Mouse (Mus musculus) CH12.LX (cell line): ENCODE measurements around the gene C3. TPM values are rescaled to one million over a fixed set of nuclear protein-coding genes. Genes with fewer than 3 reads are reported as not detected.

Experiments
- DNase-seq: peaks from one replicate; pipeline ENCODE4 v3.0.0-alpha.2; 2013; ENCODE audit errors: extremely low read depth
- H3K27ac ChIP-seq: 2 replicates; pipeline ENCODE4 v1.5.1; 2012; ENCODE audit warnings: low read depth, mild to moderate bottlenecking, control low read depth, moderate library complexity; ENCODE audit not compliant: insufficient read depth
- H3K27me3 ChIP-seq: replicated peaks from 2 replicates; pipeline ENCODE3; 2012; ENCODE audit warnings: inconsistent platforms
- H3K36me3 ChIP-seq, 2 experiments: replicated peaks in 1 of 2; 2 replicates each; pipeline versions ENCODE3 to v1.6.1; 2012; ENCODE audit warnings: inconsistent platforms in 1 of 2, low read length in 1 of 2, mild to moderate bottlenecking in 1 of 2, mixed read lengths in 1 of 2, moderate library complexity in 1 of 2; ENCODE audit not compliant: control insufficient read depth in 1 of 2, insufficient read depth in 1 of 2
- H3K4me1 ChIP-seq, 2 experiments: 2 replicates each; pipeline ENCODE4 v1.6.1; 2012; ENCODE audit warnings: inconsistent platforms in 1 of 2, moderate library complexity in 1 of 2; ENCODE audit not compliant: insufficient read depth in 2 of 2, control insufficient read depth in 1 of 2
- H3K4me2 ChIP-seq: 2 replicates; pipeline ENCODE4 v1.6.1; 2012; ENCODE audit warnings: low read depth, mild to moderate bottlenecking, control low read depth; ENCODE audit not compliant: poor library complexity, insufficient read depth, severe bottlenecking
- H3K4me3 ChIP-seq, 3 experiments: fragments of 150-350 bp in 1 of 3; sonication (generic) in 1 of 3; replicated peaks in 1 of 3; 2 replicates each; pipeline versions ENCODE3 to v1.5.1; 2011 to 2012; ENCODE audit warnings: low read depth in 2 of 3, low read length in 2 of 3, mild to moderate bottlenecking in 2 of 3, moderate library complexity in 2 of 3, control low read depth in 1 of 3, improper control_type of control experiment in 1 of 3, inconsistent platforms in 1 of 3, mixed read lengths in 1 of 3; ENCODE audit not compliant: poor library complexity in 1 of 3
- H3K79me2 ChIP-seq: replicated peaks from 2 replicates; pipeline ENCODE4 v1.6.1; 2012; ENCODE audit warnings: mild to moderate bottlenecking, moderate library complexity; ENCODE audit not compliant: control insufficient read depth, poor library complexity, insufficient read depth, severe bottlenecking; ENCODE audit errors: extremely low read depth
- H3K9ac ChIP-seq: 2 replicates; pipeline ENCODE4 v1.6.1; 2012; ENCODE audit warnings: low read depth, mild to moderate bottlenecking, control low read depth, moderate library complexity; ENCODE audit not compliant: insufficient read depth
- H3K9me3 ChIP-seq: replicated peaks from 2 replicates; pipeline ENCODE3; 2012; ENCODE audit warnings: low read length, inconsistent platforms, mixed read lengths
- CHD1 ChIP-seq: IDR thresholded peaks from 2 replicates; pipeline ENCODE4 v1.6.1; 2012; ENCODE audit warnings: low read depth, low read length, improper control_type of control experiment, inconsistent platforms
- CTCF ChIP-seq, 2 experiments: IDR thresholded peaks in 1 of 2; conservative IDR thresholded peaks in 1 of 2; 2 replicates each; pipeline ENCODE4 v1.5.1; 2011 to 2012; ENCODE audit warnings: low read depth in 2 of 2, low read length in 2 of 2, improper control_type of control experiment in 1 of 2, inconsistent platforms in 1 of 2, mild to moderate bottlenecking in 1 of 2, moderate library complexity in 1 of 2
- EP300 ChIP-seq: IDR thresholded peaks from 2 replicates; pipeline ENCODE4 v1.6.1; 2011; ENCODE audit warnings: low read length, improper control_type of control experiment
- ETS1 ChIP-seq: conservative IDR thresholded peaks from 2 replicates; pipeline ENCODE4 v1.6.1; 2012; ENCODE audit warnings: low read depth, mild to moderate bottlenecking, inconsistent platforms, low read length, improper control_type of control experiment, moderate library complexity
- GABPA ChIP-seq: IDR thresholded peaks from 2 replicates; pipeline ENCODE4 v1.6.1; 2012; ENCODE audit warnings: low read depth, low read length, improper control_type of control experiment, inconsistent platforms; ENCODE audit not compliant: insufficient replicate concordance
- JUN ChIP-seq: IDR thresholded peaks from 2 replicates; pipeline ENCODE4 v1.6.1; 2011; ENCODE audit warnings: low read depth, mild to moderate bottlenecking, low read length, improper control_type of control experiment, moderate library complexity; ENCODE audit not compliant: insufficient read depth
- KAT2A ChIP-seq: IDR thresholded peaks from 2 replicates; pipeline ENCODE4 v1.6.1; 2012; ENCODE audit warnings: low read length, improper control_type of control experiment, inconsistent platforms; ENCODE audit not compliant: insufficient replicate concordance
- MAFK ChIP-seq: IDR thresholded peaks from 2 replicates; pipeline ENCODE4 v1.6.1; 2011; ENCODE audit warnings: low read length, improper control_type of control experiment; ENCODE audit not compliant: insufficient replicate concordance
- MAX ChIP-seq: IDR thresholded peaks from 2 replicates; pipeline ENCODE4 v1.6.1; 2011; ENCODE audit warnings: low read length, improper control_type of control experiment
- MAZ ChIP-seq: IDR thresholded peaks from 2 replicates; pipeline ENCODE4 v1.6.1; 2012; ENCODE audit warnings: low read depth, mild to moderate bottlenecking, inconsistent platforms, low read length, improper control_type of control experiment, moderate library complexity
- MEF2A ChIP-seq: IDR thresholded peaks from 2 replicates; pipeline ENCODE4 v1.6.1; 2014; ENCODE audit warnings: low read depth, mild to moderate bottlenecking, inconsistent platforms, low read length, improper control_type of control experiment, borderline replicate concordance
- MYC ChIP-seq: IDR thresholded peaks from 2 replicates; pipeline ENCODE4 v1.6.1; 2011; ENCODE audit warnings: low read depth, mild to moderate bottlenecking, improper control_type of control experiment, low read length
- NRF1 ChIP-seq: IDR thresholded peaks from 2 replicates; pipeline ENCODE4 v1.6.1; 2014; ENCODE audit warnings: low read depth, mild to moderate bottlenecking, inconsistent platforms, low read length, improper control_type of control experiment, moderate library complexity
- PAX5 ChIP-seq: IDR thresholded peaks from 2 replicates; pipeline ENCODE4 v1.6.1; 2012; ENCODE audit warnings: low read length, inconsistent platforms, mixed read lengths
- RAD21 ChIP-seq: IDR thresholded peaks from 2 replicates; pipeline ENCODE4 v1.6.1; 2011; ENCODE audit warnings: low read depth, mild to moderate bottlenecking, low read length, improper control_type of control experiment, moderate library complexity
- TCF12 ChIP-seq: IDR thresholded peaks from 2 replicates; pipeline ENCODE4 v1.6.1; 2014; ENCODE audit warnings: low read depth, mild to moderate bottlenecking, inconsistent platforms, low read length, improper control_type of control experiment
- UBTF ChIP-seq: IDR thresholded peaks from 2 replicates; pipeline ENCODE4 v1.6.1; 2012; ENCODE audit warnings: low read depth, mild to moderate bottlenecking, inconsistent platforms, low read length, improper control_type of control experiment, moderate library complexity
- USF1 ChIP-seq: IDR thresholded peaks from 2 replicates; pipeline ENCODE4 v1.6.1; 2014; ENCODE audit warnings: low read depth, mild to moderate bottlenecking, inconsistent platforms, low read length, improper control_type of control experiment
- ZKSCAN1 ChIP-seq: IDR thresholded peaks from 2 replicates; pipeline ENCODE4 v1.6.1; 2012; ENCODE audit warnings: low read depth, inconsistent platforms, low read length, improper control_type of control experiment, borderline replicate concordance
- ZMIZ1 ChIP-seq: IDR thresholded peaks from 2 replicates; pipeline ENCODE4 v1.6.1; 2012; ENCODE audit warnings: low read depth, mild to moderate bottlenecking, inconsistent platforms, low read length, improper control_type of control experiment
- ZNF384 ChIP-seq: IDR thresholded peaks from 2 replicates; pipeline ENCODE4 v1.6.1; 2012; ENCODE audit warnings: low read depth, low read length, improper control_type of control experiment, inconsistent platforms
- dilution Hi-C: fragments of 300-500 bp; cut with MboI; formaldehyde crosslinking; loops from 2 replicates; pipeline ENCODE4 v1.14.3; 2020; ENCODE audit warnings: low sequenced_read_pairs; ENCODE audit not compliant: extremely low pct_unique_long_range_greater_than_20kb, extremely low pct_ligation_motif_present
- in situ Hi-C: fragments of 300-500 bp; cut with MboI; formaldehyde crosslinking; loops from 3 replicates; pipeline ENCODE4 v1.14.3; 2019; ENCODE audit warnings: low sequenced_read_pairs, low pct_ligation_motif_present, low pct_unique_long_range_greater_than_20kb, mixed read lengths
- polyA plus RNA-seq: library from polyadenylated mRNA; unstranded; fragments of >175 nt; gene quantifications from 2 replicates; pipeline ENCODE4 v1.2.1, GENCODE M21; 2012; ENCODE audit warnings: low read depth; ENCODE audit not compliant: insufficient read length
- total RNA-seq, 2 experiments: library from RNA; depleted of rRNA; stranded (reverse); fragments of 300-350 nt in 1 of 2; fragments of >200 nt in 1 of 2; gene quantifications; 2 replicates each; pipeline ENCODE4 v1.2.3; 2012 to 2014

C3 gene
- total and polyA plus RNA-seq, 3 experiments, result 1.2 to 5.4 (median 3.9) TPM

- Histone ChIP-seq H3K79me2 (no peaks in the 10 kb centered on the region), H3K27me3 (peaks cover 3% of the 10 kb centered on the region), H3K9ac (no peak overlapping the region), H3K9me3 (no peaks in the 10 kb centered on the region), H3K4me3 (no peak overlapping the region), H3K27ac (no peak overlapping the region), H3K4me1 (peaks cover 11 to 32% of the 10 kb centered on the region in 2 experiments; a peak in 3 of 4 replicates), H3K36me3 (no peaks in the 10 kb centered on the region), H3K4me2 (no peak overlapping the region)
- dilution Hi-C loops (no loop called here), in situ Hi-C loops (no loop called here)
- TF ChIP-seq ZKSCAN1 (no peak), KAT2A (no peak), ZNF384 (no peak), USF1 (no peak), EP300 (no peak), MAFK (no peak), RAD21 (no peak), MAX (no peak), TCF12 (no peak), MYC (no peak), UBTF (no peak), NRF1 (no peak), PAX5 (no peak), ETS1 (no peak)
- no peak for DNase-seq
Observed at GRCm38 (mm10) chr17:57273846-57274245, 45.9 kb upstream of the C3 start.

GRCm38 (mm10) chr17:57271301-57271700, 43.4 kb upstream of the C3 start:
- H3K9ac ChIP-seq, result no peak overlapping the region
- dilution Hi-C loops (no loop called here), in situ Hi-C loops (no loop called here)
- TF ChIP-seq GABPA, result no peak
- no peak for TF ChIP-seq CTCF (conservative IDR thresholded peaks at IDR 0.05 in 1 of 2, IDR thresholded peaks at IDR 0.05 in 1 of 2; ENCODE audit: low read depth in 2 of 2, low read length in 2 of 2)
- no peak for TF ChIP-seq MEF2A
- no peak for TF ChIP-seq ZMIZ1
- TF ChIP-seq MAZ, result no peak
- no peak for TF ChIP-seq RAD21
- TF ChIP-seq ZNF384, result no peak
- no peak for TF ChIP-seq MYC
- TF ChIP-seq CHD1, result no peak
- TF ChIP-seq JUN, result no peak
- H3K79me2 ChIP-seq, result no peaks in the 10 kb centered on the region
- peaks cover 0 to 24% of the 10 kb centered on the region in 2 experiments; a peak in 2 of 4 replicates for H3K4me1 ChIP-seq
- no peak overlapping the region for H3K4me2 ChIP-seq
- no peak overlapping the region for H3K4me3 ChIP-seq
- H3K27me3 ChIP-seq, result peaks cover 3% of the 10 kb centered on the region
- no peaks in the 10 kb centered on the region for H3K36me3 ChIP-seq
- no peaks in the 10 kb centered on the region for H3K9me3 ChIP-seq
- no peak overlapping the region for H3K27ac ChIP-seq
- DNase-seq, result no peak
